Mouse (Mus musculus): ENCODE data around the gene Naxd.

Gene Naxd

DNA sequence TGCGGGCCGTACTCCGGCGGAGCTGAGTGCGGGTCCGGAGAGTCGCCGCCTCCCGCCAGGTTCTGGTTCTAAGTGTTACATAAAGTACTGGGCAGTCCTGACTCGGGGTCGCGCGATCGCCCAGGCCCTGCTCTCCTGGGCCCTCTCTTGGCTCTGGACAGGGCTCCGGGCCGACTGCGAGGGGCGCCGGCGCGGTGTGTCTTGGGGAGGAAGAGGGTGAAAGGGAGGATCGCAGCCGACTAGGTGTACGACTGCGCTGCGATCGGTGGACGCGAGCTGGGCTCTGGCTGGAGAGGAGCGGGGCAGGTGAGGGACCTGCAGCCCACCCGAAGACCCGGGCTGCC is 60.1 kb downstream of the Naxd start:
- DNase-seq, result peak; percentile 69 to 72

DNA sequence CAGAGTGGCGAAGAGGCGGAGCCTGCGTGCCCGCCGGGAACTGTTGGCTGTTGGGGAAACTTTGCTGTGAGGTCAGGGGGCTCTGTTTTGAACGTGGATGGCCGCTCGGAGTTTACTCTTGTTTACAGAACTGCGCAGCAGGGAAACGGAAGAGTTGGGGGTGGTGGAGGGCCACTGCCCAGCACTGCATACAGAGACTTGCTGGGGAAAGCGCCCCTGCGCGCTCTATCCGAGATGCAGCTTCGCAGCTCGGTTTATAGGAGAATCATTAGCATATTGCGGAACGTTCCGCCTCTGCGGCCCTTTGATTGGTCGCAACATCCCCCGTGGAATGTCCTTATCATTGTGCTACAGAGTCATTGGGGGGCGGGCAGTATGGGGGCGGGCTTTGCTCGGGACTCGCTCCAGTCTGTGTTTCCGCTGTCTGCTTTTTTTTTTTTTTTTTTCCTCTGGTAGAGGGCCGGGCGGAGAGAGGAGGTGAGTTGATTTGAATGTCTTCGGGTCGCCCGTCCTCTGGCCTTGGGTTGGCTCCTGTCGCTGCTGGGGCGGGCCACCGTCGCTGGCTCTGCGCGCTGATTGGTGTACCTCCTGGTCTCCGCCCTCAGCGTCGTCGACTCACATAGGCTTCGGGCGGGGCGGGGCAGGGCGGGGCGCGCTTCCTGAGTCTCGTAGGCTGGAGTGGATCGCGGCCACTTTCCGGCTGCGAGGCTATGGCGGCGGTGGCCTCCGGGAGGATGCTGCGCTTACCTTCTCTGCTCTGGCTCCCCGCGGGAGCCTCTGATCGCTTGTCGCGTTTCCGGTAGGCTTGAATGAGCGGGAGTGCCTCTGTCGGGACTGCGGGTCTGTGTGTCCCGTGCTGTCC is 60.7 kb downstream of the Naxd start:
- peak; percentile 98 to 99 for DNase-seq

DNA sequence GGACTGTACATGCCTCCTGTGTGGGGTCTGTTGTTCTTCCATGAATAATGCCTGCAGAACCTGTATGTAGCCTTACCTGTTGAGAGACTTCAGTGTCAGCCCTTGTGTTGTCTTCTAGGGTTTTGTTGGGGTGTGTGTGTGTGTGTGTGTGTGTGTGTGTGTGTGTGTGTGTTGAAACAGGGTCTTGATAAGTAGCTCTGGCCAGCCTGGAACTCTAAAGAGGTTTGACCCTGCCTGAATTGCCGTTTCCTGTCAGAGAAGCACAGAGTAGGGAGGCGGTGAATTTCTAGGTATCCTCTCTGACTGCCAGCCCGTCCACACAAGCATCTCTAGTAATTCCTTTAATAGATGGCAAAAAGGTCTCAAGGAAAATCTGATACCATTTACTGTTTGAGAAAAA is 62.2 kb downstream of the Naxd start:
- no peak for DNase-seq

DNA sequence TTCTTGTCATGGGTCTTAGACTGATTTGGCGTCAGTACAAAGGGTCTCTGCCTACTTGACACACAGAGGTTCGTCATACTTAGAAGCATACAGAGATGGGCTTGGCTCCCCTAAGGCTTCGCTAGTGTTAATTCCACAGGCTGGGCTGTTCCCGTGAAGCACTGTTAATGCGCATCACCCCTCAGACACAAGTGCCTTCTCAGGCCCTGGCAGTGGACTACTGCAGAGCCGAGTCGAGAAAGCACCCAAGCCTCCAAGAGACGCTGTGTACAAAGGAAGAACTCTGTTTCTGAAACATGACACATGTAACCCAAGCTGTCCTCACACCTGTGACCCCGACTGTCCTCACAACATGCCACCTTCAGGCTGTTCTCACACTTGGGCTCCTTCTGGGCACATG is 62.9 kb downstream of the Naxd start:
- DNase-seq, result no peak

DNA sequence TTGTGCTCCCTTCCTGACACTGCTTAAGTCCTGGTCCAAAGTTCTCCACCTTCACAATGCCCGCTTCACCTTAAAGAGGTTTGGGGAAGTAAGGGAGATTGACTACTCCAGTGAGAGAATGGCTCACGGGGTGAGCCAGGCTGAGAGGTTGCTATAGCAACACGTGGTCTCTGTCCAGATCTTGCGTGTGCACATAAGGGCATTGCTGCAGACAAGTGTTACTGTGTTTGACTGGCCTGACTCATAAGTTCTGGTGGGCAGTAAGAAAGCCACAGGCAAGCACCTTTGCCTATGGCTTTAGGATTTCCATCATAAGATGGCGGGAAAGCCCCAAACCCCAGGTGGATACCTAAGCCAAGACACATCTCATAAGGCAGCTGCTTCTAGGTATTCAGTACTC is 66.9 kb downstream of the Naxd start:
- no peak for DNase-seq

All from cerebellum, postnatal 10 days (tissue).